Comparison of ENCODE assay signal across 8 mouse cellular contexts in the genomic region with DNA sequence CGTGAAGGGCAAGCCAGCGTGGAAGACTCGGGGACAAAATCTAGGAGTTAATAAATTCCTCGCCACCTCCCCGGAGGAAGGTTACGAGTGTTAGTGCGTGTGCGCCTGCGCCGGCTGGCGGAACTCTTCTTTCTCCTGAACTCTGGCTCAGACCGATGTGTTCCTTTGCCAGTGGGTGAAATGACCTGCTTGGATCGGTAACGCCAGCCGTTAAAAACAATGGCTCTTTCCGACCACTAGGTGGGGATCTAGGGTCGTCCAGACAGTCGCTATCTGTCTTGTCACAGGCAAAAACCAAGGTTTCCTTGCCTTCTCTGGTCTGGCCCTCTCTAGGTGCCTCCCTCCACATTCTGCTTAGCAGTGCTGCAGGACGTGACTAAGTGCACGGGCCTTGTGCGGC. TPM values are rescaled to one million over a fixed set of nuclear protein-coding genes. Genes with fewer than 3 reads are reported as not detected.
DNase-seq lines count a peak whose midpoint lies in the region; ATAC-seq and TF ChIP-seq lines count a peak whose summit lies in the region.

No protein-coding gene starts in this region.

- TF ChIP-seq EP300 in liver, embryonic 14.5 days (IDR thresholded peaks at IDR 0.05; ENCODE audit: low read depth) = no peak

- H3K9ac ChIP-seq in intestine, embryonic 16.5 days (ENCODE audit: low read depth, low read length) = no peak overlapping the region
- no peak overlapping the region for H3K9ac ChIP-seq in liver, embryonic 14.5 days (replicated peaks)

- H3K27me3 ChIP-seq in intestine, embryonic 16.5 days (replicated peaks; ENCODE audit: control insufficient read depth, insufficient read depth, low read length) = peaks cover 8% of the 10 kb centered on the region
- peaks cover 23% of the 10 kb centered on the region for H3K27me3 ChIP-seq in liver, embryonic 14.5 days (ENCODE audit: control insufficient read depth, insufficient read depth, low read length)

- H3K4me1 ChIP-seq in cortical plate, adult 2 months (ENCODE audit: control insufficient read depth, insufficient read depth, low read length) = no peaks in the 10 kb centered on the region
- H3K4me1 ChIP-seq in intestine, embryonic 16.5 days (ENCODE audit: control insufficient read depth, insufficient read depth, low read length) = peaks cover 2% of the 10 kb centered on the region; the same call in 1 of the 2 replicates
- H3K4me1 ChIP-seq in liver, embryonic 14.5 days (replicated peaks; ENCODE audit: control insufficient read depth in 2 of 2, insufficient read depth in 2 of 2, low read length in 1 of 2) = no peaks in the 10 kb centered on the region; a peak in 1 of 4 replicates

- TF ChIP-seq POLR2A in cortical plate, adult 2 months (IDR thresholded peaks at IDR 0.05; ENCODE audit: extremely low read depth, insufficient read depth, low read length) = no peak

- peak overlapping the region; percentile 48 for H3K4me2 ChIP-seq in intestine, embryonic 16.5 days (ENCODE audit: low read depth, low read length)
- no peak overlapping the region for H3K4me2 ChIP-seq in liver, embryonic 14.5 days (ENCODE audit: low read depth)

- H3K4me3 ChIP-seq in cortical plate, adult 2 months (ENCODE audit: insufficient read depth, low read length) = no peak overlapping the region
- H3K4me3 ChIP-seq in intestine, embryonic 16.5 days (ENCODE audit: low read length) = peak overlapping the region; percentile 25
- H3K4me3 ChIP-seq in liver, embryonic 14.5 days (ENCODE audit: insufficient read depth in 1 of 2, low read depth in 2 of 2, low read length in 2 of 2) = no peak overlapping the region

- no peak overlapping the region for H3K27ac ChIP-seq in cortical plate, adult 2 months (ENCODE audit: insufficient read depth, low read length)
- no peak overlapping the region for H3K27ac ChIP-seq in intestine, embryonic 16.5 days (ENCODE audit: low read length)
- no peak overlapping the region for H3K27ac ChIP-seq in liver, embryonic 14.5 days

- WGBS in intestine, embryonic 16.5 days = 2% methylated on average over 21 of the region's 21 CpGs
- whole genome bisulfite sequencing in liver, embryonic 14.5 days (ENCODE audit: insufficient replicate concordance) = 4% methylated on average over 21 of the region's 21 CpGs

- no peaks in the 10 kb centered on the region for H3K9me3 ChIP-seq in intestine, embryonic 16.5 days (ENCODE audit: control insufficient read depth, low read length)
- no peaks in the 10 kb centered on the region for H3K9me3 ChIP-seq in liver, embryonic 14.5 days (ENCODE audit: control insufficient read depth, low read length)

- TF ChIP-seq CTCF in cortical plate, adult 2 months (IDR thresholded peaks at IDR 0.05; ENCODE audit: extremely low read depth, insufficient read depth, low read length) = peak; percentile 96
- peak; percentile 91 for TF ChIP-seq CTCF in liver, embryonic 14.5 days (IDR thresholded peaks at IDR 0.05; ENCODE audit: low read depth)

- ATAC-seq in CD4-positive, CD25-positive, alpha-beta regulatory T cell, adult 4 months = peak; percentile 60
- ATAC-seq in intestine, embryonic 16.5 days = peak; percentile 54
- ATAC-seq in liver, embryonic 14.5 days (ENCODE audit: insufficient read depth) = peak; percentile 59; the same call in 1 of the 2 replicates

- DNase-seq in WW6 (ENCODE audit: low read depth, low spot score) = peak; percentile 88
- DNase-seq in heart, adult 11 months = peak; percentile 96
- DNase-seq in liver, embryonic 14.5 days (ENCODE audit: low read depth in 3 of 3, low spot score in 3 of 3) = peak; percentile 42 to 60 (median 53)
- DNase-seq in natural killer cell, adult 2 months (ENCODE audit: low spot score in 2 of 2) = peak; percentile 39 to 50
- DNase-seq in thymus, postnatal 10 days (ENCODE audit: low spot score in 2 of 2) = peak; percentile 30 to 63

- no peaks in the 10 kb centered on the region for H3K36me3 ChIP-seq in intestine, embryonic 16.5 days (ENCODE audit: control insufficient read depth, insufficient read depth, low read length)
- no peaks in the 10 kb centered on the region for H3K36me3 ChIP-seq in liver, embryonic 14.5 days (replicated peaks; ENCODE audit: control insufficient read depth, insufficient read depth, low read depth)

RNA-seq across cellular contexts. Expression of a gene that starts 1.1 kb away (rescaled TPM):
- under 1 TPM in 1 of 2 experiments, not detected in 1; 0.59 TPM for polyA plus RNA-seq in CD4-positive, CD25-positive, alpha-beta regulatory T cell, adult 4 months (2017; shearing (Covaris generic))
- not detected in 2 replicates for polyA plus RNA-seq in cortical plate, adult 2 months (2012; rRNA removed)
- not detected in 2 replicates for polyA plus RNA-seq in intestine, embryonic 16.5 days (2015; fragmentation: Nextera tagmentation; extraction: Ambion mirVana)
- not detected in 2 replicates for polyA plus RNA-seq in liver, embryonic 14.5 days (2012; rRNA removed)
- polyA plus RNA-seq in liver, embryonic 14.5 days (2014; fragmentation: Nextera tagmentation; extraction: Ambion mirVana) = not detected in 2 replicates

RNA-seq across cellular contexts. Expression of a gene that starts 16.7 kb away (rescaled TPM):
- polyA plus RNA-seq in CD4-positive, CD25-positive, alpha-beta regulatory T cell, adult 4 months (2017; shearing (Covaris generic)) = not detected
- 2.7 and 2.9 TPM in 2 replicates for polyA plus RNA-seq in cortical plate, adult 2 months (2012; rRNA removed)
- 1.7 and 2.2 TPM in 2 replicates for polyA plus RNA-seq in intestine, embryonic 16.5 days (2015; fragmentation: Nextera tagmentation; extraction: Ambion mirVana)
- 0.97 and 1.3 TPM in 2 replicates for polyA plus RNA-seq in liver, embryonic 14.5 days (2012; rRNA removed)
- polyA plus RNA-seq in liver, embryonic 14.5 days (2014; fragmentation: Nextera tagmentation; extraction: Ambion mirVana) = 0.15 and 0.29 TPM in 2 replicates

RNA-seq across cellular contexts. Expression of a gene that starts 37.2 kb away (rescaled TPM):
- polyA plus RNA-seq in CD4-positive, CD25-positive, alpha-beta regulatory T cell, adult 4 months (2017; shearing (Covaris generic)) = not detected
- 0.19 and 0.29 TPM in 2 replicates for polyA plus RNA-seq in cortical plate, adult 2 months (2012; rRNA removed)
- polyA plus RNA-seq in intestine, embryonic 16.5 days (2015; fragmentation: Nextera tagmentation; extraction: Ambion mirVana) = not detected in 2 replicates
- 0.08 TPM in 1 of 2 replicates, not detected in the other for polyA plus RNA-seq in liver, embryonic 14.5 days (2012; rRNA removed)
- 0.04 TPM in 1 of 2 replicates, not detected in the other for polyA plus RNA-seq in liver, embryonic 14.5 days (2014; fragmentation: Nextera tagmentation; extraction: Ambion mirVana)

Comparison
In these comparisons a context has a peak if more than half of its experiments do, and no peak if none do; other contexts are left out.
1. DNase-seq: peak in every context shown above with its lines; median percentile 96 in heart, adult 11 months; 88 in WW6; 53 in liver, embryonic 14.5 days; 46 in thymus, postnatal 10 days; 44 in natural killer cell, adult 2 months.